Mouse (Mus musculus) ES-E14 (cell line): ENCODE data around the gene Arnt2.

Experiments used
- MAFK ChIP-seq: IDR thresholded peaks from 2 replicates; pipeline ENCODE4 v1.6.1; 2014; ENCODE audit warnings: mild to moderate bottlenecking, low read depth, low read length, inconsistent platforms; ENCODE audit not compliant: insufficient read depth
- ZC3H11A ChIP-seq: IDR thresholded peaks from 2 replicates; pipeline ENCODE4 v1.6.1; 2012; ENCODE audit warnings: low read depth, mild to moderate bottlenecking, inconsistent platforms, low read length, borderline replicate concordance
- ZNF384 ChIP-seq: IDR thresholded peaks from 2 replicates; pipeline ENCODE4 v1.6.1; 2012; ENCODE audit warnings: low read depth, low read length, inconsistent platforms

GRCm38 (mm10) chr7:84332295-84333168 is 77.4 kb downstream of the Arnt2 start:
- TF ChIP-seq MAFK (no peak), ZNF384 (no peak), ZC3H11A (no peak)
